Mouse (Mus musculus) layer of hippocampus, adult 11-12 months (tissue): ENCODE data around the gene Nf1.

ENCODE experiments used
- DNase-seq: peaks from one replicate; pipeline ENCODE4 v3.0.0; 2022; ENCODE audit warnings: low spot score

Gene Nf1

GRCm38 (mm10) chr11:79460756-79461450, 121.4 kb downstream of the Nf1 start:
- no peak for DNase-seq

GRCm38 (mm10) chr11:79468097-79468496, 128.6 kb downstream of the Nf1 start:
- no peak for DNase-seq

GRCm38 (mm10) chr11:79483392-79483791, 143.9 kb downstream of the Nf1 start:
- no peak for DNase-seq

GRCm38 (mm10) chr11:79483876-79484528, 144.5 kb downstream of the Nf1 start:
- no peak for DNase-seq

- DNase-seq = no peak
These were observed 145.2 kb downstream of the Nf1 start for GRCm38 (mm10) chr11:79484721-79485120.

GRCm38 (mm10) chr11:79494976-79495800, 155.7 kb downstream of the Nf1 start:
- DNase-seq = no peak

GRCm38 (mm10) chr11:79502917-79503316, 163.4 kb downstream of the Nf1 start:
- DNase-seq = peak; percentile 38

GRCm38 (mm10) chr11:79503845-79504244, 164.4 kb downstream of the Nf1 start, which contains the start of gene Omg:
Gene Omg, minus strand, starts transcription at chr11:79504084.
- DNase-seq = peak; percentile 75

GRCm38 (mm10) chr11:79504506-79504905, 165.0 kb downstream of the Nf1 start:
- DNase-seq = no peak

GRCm38 (mm10) chr11:79511970-79512369, 172.5 kb downstream of the Nf1 start:
- no peak for DNase-seq

GRCm38 (mm10) chr11:79515331-79515730, 175.8 kb downstream of the Nf1 start:
- no peak for DNase-seq

GRCm38 (mm10) chr11:79515798-79516197, 176.3 kb downstream of the Nf1 start:
- no peak for DNase-seq

- no peak for DNase-seq
These were observed 179.8 kb downstream of the Nf1 start for GRCm38 (mm10) chr11:79519299-79519698.

GRCm38 (mm10) chr11:79519878-79520291, 180.4 kb downstream of the Nf1 start:
- peak; percentile 50 for DNase-seq

- DNase-seq = no peak
These were observed 181.3 kb downstream of the Nf1 start for GRCm38 (mm10) chr11:79520772-79521171.

GRCm38 (mm10) chr11:79521930-79522329, 182.4 kb downstream of the Nf1 start:
- DNase-seq = no peak

GRCm38 (mm10) chr11:79522944-79523343, 183.5 kb downstream of the Nf1 start:
- no peak for DNase-seq

- no peak for DNase-seq
These were observed 184.2 kb downstream of the Nf1 start, which contains the start of gene Evi2b for GRCm38 (mm10) chr11:79523560-79524309. Gene Evi2b, minus strand, starts transcription at chr11:79523762.

- no peak for DNase-seq
These were observed 184.8 kb downstream of the Nf1 start for GRCm38 (mm10) chr11:79524310-79524575.

GRCm38 (mm10) chr11:79526549-79526948, 187.1 kb downstream of the Nf1 start:
- DNase-seq = no peak

GRCm38 (mm10) chr11:79527015-79527738, 187.7 kb downstream of the Nf1 start:
- peak; percentile 41 for DNase-seq
